Mouse (Mus musculus): ENCODE data around the gene Olfr1368.

The Olfr1368 gene

GRCm38 (mm10) chr13:21145767-21146166, at the start of gene Olfr1368:
Gene Olfr1368, minus strand, starts transcription at chr13:21145867.
- no peak for DNase-seq (ENCODE audit: low spot score)

- DNase-seq (ENCODE audit: low spot score): no peak
Measured at GRCm38 (mm10) chr13:21185521-21185920, 39.9 kb upstream of the Olfr1368 start.

GRCm38 (mm10) chr13:21183661-21184060, 38.0 kb upstream of the Olfr1368 start:
- no peak for DNase-seq (ENCODE audit: low spot score)

GRCm38 (mm10) chr13:21183066-21183465, 37.4 kb upstream of the Olfr1368 start:
- DNase-seq (ENCODE audit: low spot score): no peak

- no peak for DNase-seq (ENCODE audit: low spot score)
Measured at GRCm38 (mm10) chr13:21181996-21182395, 36.3 kb upstream of the Olfr1368 start.

GRCm38 (mm10) chr13:21180551-21181530, 35.2 kb upstream of the Olfr1368 start:
- peak; percentile 36 for DNase-seq (ENCODE audit: low spot score)

GRCm38 (mm10) chr13:21179724-21180550, 34.3 kb upstream of the Olfr1368 start:
- DNase-seq (ENCODE audit: low spot score): peak; percentile 92

- no peak for DNase-seq (ENCODE audit: low spot score)
Measured at GRCm38 (mm10) chr13:21179367-21179723, 33.7 kb upstream of the Olfr1368 start, which contains the start of gene Trim27. Gene Trim27, plus strand, starts transcription at chr13:21179445.

- DNase-seq (ENCODE audit: low spot score): no peak
Measured at GRCm38 (mm10) chr13:21178364-21178763, 32.7 kb upstream of the Olfr1368 start.

- DNase-seq (ENCODE audit: low spot score): no peak
Measured at GRCm38 (mm10) chr13:21177657-21178056, 32.0 kb upstream of the Olfr1368 start.

GRCm38 (mm10) chr13:21176733-21177132, 31.1 kb upstream of the Olfr1368 start:
- no peak for DNase-seq (ENCODE audit: low spot score)

GRCm38 (mm10) chr13:21173072-21173471, 27.4 kb upstream of the Olfr1368 start:
- DNase-seq (ENCODE audit: low spot score): peak; percentile 45

- peak; percentile 87 for DNase-seq (ENCODE audit: low spot score)
Measured at GRCm38 (mm10) chr13:21172241-21173027, 26.8 kb upstream of the Olfr1368 start.

- DNase-seq (ENCODE audit: low spot score): peak; percentile 62
Measured at GRCm38 (mm10) chr13:21171600-21172150, 26.0 kb upstream of the Olfr1368 start.

GRCm38 (mm10) chr13:21171156-21171530, 25.5 kb upstream of the Olfr1368 start:
- DNase-seq (ENCODE audit: low spot score): no peak

- DNase-seq (ENCODE audit: low spot score): no peak
Measured at GRCm38 (mm10) chr13:21170431-21171155, 24.9 kb upstream of the Olfr1368 start.

GRCm38 (mm10) chr13:21169657-21170430, 24.2 kb upstream of the Olfr1368 start:
- peak; percentile 80 for DNase-seq (ENCODE audit: low spot score)

GRCm38 (mm10) chr13:21169121-21169656, 23.5 kb upstream of the Olfr1368 start:
- DNase-seq (ENCODE audit: low spot score): no peak

GRCm38 (mm10) chr13:21168371-21169011, 22.8 kb upstream of the Olfr1368 start:
- DNase-seq (ENCODE audit: low spot score): peak; percentile 74

All from c-Kit-positive CD71-positive TER-119-positive erythroid progenitor cells, embryonic 14.5 days (primary cell).